Mouse (Mus musculus): ENCODE data around the gene Plxna2.

- TF ChIP-seq POLR2A (IDR thresholded peaks at IDR 0.05; ENCODE audit: low read depth, low read length) (no peak), CTCF (IDR thresholded peaks at IDR 0.05; ENCODE audit: extremely low read depth, insufficient read depth, insufficient read length, insufficient replicate concordance) (no peak)
Measured at GRCm38 (mm10) chr1:194643930-194644329, 25.9 kb downstream of the Plxna2 start.

Measured in spleen, adult 2 months (tissue).